Mouse (Mus musculus): ENCODE measurements around the gene Mtnr1b.

Mtnr1b gene

GRCm38 (mm10) chr9:15802413-15803027, 71.8 kb downstream of the Mtnr1b start:
- DNase-seq (ENCODE audit: low spot score in 2 of 2) = no peak

- no peak for DNase-seq (ENCODE audit: low spot score in 2 of 2)
These were observed 74.0 kb downstream of the Mtnr1b start for GRCm38 (mm10) chr9:15800402-15800801.

GRCm38 (mm10) chr9:15794408-15794807, 79.9 kb downstream of the Mtnr1b start:
- DNase-seq (ENCODE audit: low spot score in 2 of 2) = no peak

GRCm38 (mm10) chr9:15792076-15792475, 82.3 kb downstream of the Mtnr1b start:
- DNase-seq (ENCODE audit: low spot score in 2 of 2) = no peak

- DNase-seq (ENCODE audit: low spot score in 2 of 2) = no peak
These were observed 87.7 kb downstream of the Mtnr1b start for GRCm38 (mm10) chr9:15786610-15787009.

- no peak for DNase-seq (ENCODE audit: low spot score in 2 of 2)
These were observed 88.2 kb downstream of the Mtnr1b start for GRCm38 (mm10) chr9:15786192-15786591.

- no peak for DNase-seq (ENCODE audit: low spot score in 2 of 2)
These were observed 92.4 kb downstream of the Mtnr1b start for GRCm38 (mm10) chr9:15781936-15782335.

- DNase-seq (ENCODE audit: low spot score in 2 of 2) = no peak
These were observed 99.4 kb downstream of the Mtnr1b start for GRCm38 (mm10) chr9:15774911-15775310.
